Mouse (Mus musculus): ENCODE data around the gene Ulk1. TPM values are rescaled to one million over a fixed set of nuclear protein-coding genes. Genes with fewer than 3 reads are reported as not detected.
A peak's percentile ranks its signal among the peaks of the same experiment; 100 is the strongest.

Ulk1 gene
- polyA plus RNA-seq, 1 experiment, result 23.9 TPM

DNA sequence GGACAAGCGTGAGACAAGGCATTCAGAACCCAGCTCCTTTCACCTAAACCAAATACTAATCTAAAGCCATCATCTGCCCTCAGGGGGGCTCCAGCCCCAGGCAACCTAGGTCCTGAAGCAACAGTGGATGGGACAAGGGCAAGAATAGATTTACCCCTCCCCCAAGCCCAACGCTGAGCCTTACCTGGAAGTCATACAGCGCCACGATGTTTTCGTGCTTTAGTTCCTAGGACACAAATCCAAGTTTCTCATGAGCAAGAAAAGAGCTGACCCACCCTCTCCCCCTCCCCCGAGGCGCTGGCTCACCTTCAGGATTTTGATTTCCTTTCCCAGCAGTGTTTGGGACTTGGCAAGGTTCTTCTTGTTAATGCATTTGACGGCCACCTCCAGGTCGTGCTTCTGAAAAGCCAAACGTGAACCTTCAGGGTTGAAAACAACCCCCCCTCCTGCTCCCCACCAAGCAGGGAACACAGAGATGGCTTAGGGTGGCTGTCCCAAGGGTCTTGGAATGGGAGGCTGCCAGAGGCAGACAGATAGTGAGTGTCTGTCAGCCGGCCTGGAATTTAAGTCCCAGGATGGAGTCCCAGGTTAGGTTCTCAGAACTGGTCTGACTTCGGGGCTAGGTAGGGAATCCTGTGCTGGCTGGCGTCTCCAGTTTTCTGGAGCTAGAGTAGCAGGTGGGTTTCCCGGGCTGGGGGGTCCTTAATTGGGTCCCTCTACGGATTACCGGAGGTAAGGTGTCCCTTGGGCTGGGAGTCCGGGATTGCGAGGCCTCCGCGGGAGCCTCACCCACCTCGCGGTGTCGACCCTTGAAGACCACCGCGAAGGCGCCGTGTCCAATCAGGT lies 853 bp downstream of the Ulk1 start:
- no peaks in the 10 kb centered on the region for H3K36me3 ChIP-seq (ENCODE audit: control insufficient read depth, insufficient read depth)
- peak overlapping the region; percentile 100 for H3K4me2 ChIP-seq (ENCODE audit: low read depth)
- peaks cover 30% of the 10 kb centered on the region for H3K79me2 ChIP-seq (ENCODE audit: control insufficient read depth, insufficient read depth)
- peak overlapping the region; percentile 96 for H3ac ChIP-seq (ENCODE audit: control insufficient read depth, insufficient read length)
- peak overlapping the region; percentile 61 for H3K4me3 ChIP-seq
- TF ChIP-seq REST (IDR thresholded peaks at IDR 0.05; ENCODE audit: insufficient read depth, insufficient read length) (no peak), CEBPB (IDR thresholded peaks at IDR 0.05; ENCODE audit: insufficient read depth, poor library complexity, severe bottlenecking) (no peak), E2F4 (IDR thresholded peaks at IDR 0.05; ENCODE audit: insufficient read depth) (no peak), POLR2AphosphoS2 (IDR thresholded peaks at IDR 0.05; ENCODE audit: insufficient read length, low read depth) (no peak), TCF3 (IDR thresholded peaks at IDR 0.05; ENCODE audit: insufficient read length, low read depth) (no peak), USF1 (IDR thresholded peaks at IDR 0.05; ENCODE audit: low read depth) (no peak), MYOD1 (IDR thresholded peaks at IDR 0.05; ENCODE audit: control insufficient read depth in 1 of 3, insufficient read length in 2 of 3, low read depth in 2 of 3) (no peak), MYOG (IDR thresholded peaks at IDR 0.05; ENCODE audit: control insufficient read depth in 1 of 3, insufficient read depth in 1 of 3, insufficient read length in 2 of 3, low read depth in 2 of 3) (no peak), MAX (IDR thresholded peaks at IDR 0.05; ENCODE audit: low read depth) (no peak)
- H3K27me3 ChIP-seq (ENCODE audit: control insufficient read depth, insufficient read depth, insufficient read length), result no peaks in the 10 kb centered on the region

DNA sequence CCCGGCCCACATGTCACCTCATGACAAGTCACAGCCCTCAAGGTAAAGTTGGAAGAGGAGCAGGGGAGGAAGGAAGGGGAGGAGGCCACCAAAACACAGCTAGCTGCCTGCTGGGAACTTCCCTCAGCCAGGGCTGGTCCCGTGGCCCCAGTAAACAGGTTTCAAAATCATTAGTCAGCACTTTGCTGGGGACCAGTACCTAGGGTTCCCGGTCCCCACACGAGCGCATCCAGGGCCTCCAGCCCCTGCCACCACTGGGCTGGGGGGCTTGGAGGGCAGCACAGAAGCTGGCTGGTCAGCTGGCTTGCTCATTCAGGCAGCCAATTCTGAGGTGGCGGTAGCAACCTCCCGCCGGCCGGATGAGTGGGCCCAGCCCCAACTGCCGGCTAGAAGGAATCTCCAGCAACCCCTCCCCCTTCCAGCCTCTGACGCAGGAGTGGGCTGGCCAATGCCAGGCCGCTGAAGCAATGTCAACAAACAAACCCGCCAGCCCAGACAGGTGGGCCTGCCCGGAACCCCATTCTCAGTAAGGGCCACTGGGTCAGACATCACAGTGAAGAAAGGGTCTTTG lies 1.8 kb downstream of the Ulk1 start:
- Histone ChIP-seq H3ac (ENCODE audit: control insufficient read depth, insufficient read length) (no peak overlapping the region), H3K4me3 (peak overlapping the region; percentile 61), H3K79me2 (ENCODE audit: control insufficient read depth, insufficient read depth) (peaks cover 30% of the 10 kb centered on the region), H3K4me2 (ENCODE audit: low read depth) (peak overlapping the region; percentile 100), H3K36me3 (ENCODE audit: control insufficient read depth, insufficient read depth) (no peaks in the 10 kb centered on the region), H3K27me3 (ENCODE audit: control insufficient read depth, insufficient read depth, insufficient read length) (no peaks in the 10 kb centered on the region)
- peak in 1 of 3 experiments; percentile 50 for TF ChIP-seq MYOD1 (IDR thresholded peaks at IDR 0.05; ENCODE audit: control insufficient read depth in 1 of 3, insufficient read length in 2 of 3, low read depth in 2 of 3)
- no peak for TF ChIP-seq TCF12 (IDR thresholded peaks at IDR 0.05; ENCODE audit: insufficient read depth, poor library complexity, severe bottlenecking)
- no peak for TF ChIP-seq TCF3 (IDR thresholded peaks at IDR 0.05; ENCODE audit: insufficient read length, low read depth)
- TF ChIP-seq USF1 (IDR thresholded peaks at IDR 0.05; ENCODE audit: low read depth), result no peak
- peak; percentile 63 for TF ChIP-seq POLR2AphosphoS2 (IDR thresholded peaks at IDR 0.05; ENCODE audit: insufficient read length, low read depth)
- no peak for TF ChIP-seq REST (IDR thresholded peaks at IDR 0.05; ENCODE audit: insufficient read depth, insufficient read length)
- no peak for TF ChIP-seq SRF (IDR thresholded peaks at IDR 0.05; ENCODE audit: control insufficient read depth, insufficient read length, low read depth)
- TF ChIP-seq E2F4 (IDR thresholded peaks at IDR 0.05; ENCODE audit: insufficient read depth), result no peak
- peak; percentile 66 for TF ChIP-seq POLR2A (IDR thresholded peaks at IDR 0.05; ENCODE audit: insufficient read length, low read depth)
- no peak for TF ChIP-seq CEBPB (IDR thresholded peaks at IDR 0.05; ENCODE audit: insufficient read depth, poor library complexity, severe bottlenecking)
- peak in 1 of 3 experiments; percentile 45 for TF ChIP-seq MYOG (IDR thresholded peaks at IDR 0.05; ENCODE audit: control insufficient read depth in 1 of 3, insufficient read depth in 1 of 3, insufficient read length in 2 of 3, low read depth in 2 of 3)

DNA sequence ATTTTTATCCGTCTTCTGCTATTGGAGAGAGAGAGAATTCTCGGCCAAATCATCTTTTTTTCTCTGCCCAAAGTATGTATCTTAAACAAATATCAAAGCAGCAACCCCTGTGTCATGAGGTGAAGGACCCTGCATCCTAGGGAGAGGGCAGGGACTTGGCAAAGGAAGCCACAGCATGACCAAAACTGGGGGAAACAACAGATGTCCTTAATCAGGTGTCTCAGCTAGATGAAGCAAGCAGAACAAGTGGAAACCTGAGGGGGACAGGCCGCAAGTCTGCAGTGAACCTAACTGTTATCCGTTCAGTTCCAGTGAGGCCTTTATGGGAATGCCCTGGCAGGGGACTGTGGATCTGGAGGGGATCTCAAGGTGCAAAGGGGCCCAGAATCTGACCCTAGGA lies 2.4 kb downstream of the Ulk1 start:
- H3K4me3 ChIP-seq, result peak overlapping the region; percentile 61
- H3ac ChIP-seq (ENCODE audit: control insufficient read depth, insufficient read length), result no peak overlapping the region
- H3K79me2 ChIP-seq (ENCODE audit: control insufficient read depth, insufficient read depth), result peaks cover 30% of the 10 kb centered on the region
- peak overlapping the region; percentile 100 for H3K4me2 ChIP-seq (ENCODE audit: low read depth)
- no peaks in the 10 kb centered on the region for H3K36me3 ChIP-seq (ENCODE audit: control insufficient read depth, insufficient read depth)
- TF ChIP-seq SRF (IDR thresholded peaks at IDR 0.05; ENCODE audit: control insufficient read depth, insufficient read length, low read depth) (no peak), TCF3 (IDR thresholded peaks at IDR 0.05; ENCODE audit: insufficient read length, low read depth) (no peak), USF1 (IDR thresholded peaks at IDR 0.05; ENCODE audit: low read depth) (no peak), MYOD1 (IDR thresholded peaks at IDR 0.05; ENCODE audit: control insufficient read depth in 1 of 3, insufficient read length in 2 of 3, low read depth in 2 of 3) (no peak), POLR2A (IDR thresholded peaks at IDR 0.05; ENCODE audit: insufficient read length, low read depth) (no peak), REST (IDR thresholded peaks at IDR 0.05; ENCODE audit: insufficient read depth, insufficient read length) (no peak), TCF12 (IDR thresholded peaks at IDR 0.05; ENCODE audit: insufficient read depth, poor library complexity, severe bottlenecking) (no peak), MAX (IDR thresholded peaks at IDR 0.05; ENCODE audit: low read depth) (no peak)
- H3K27me3 ChIP-seq (ENCODE audit: control insufficient read depth, insufficient read depth, insufficient read length), result no peaks in the 10 kb centered on the region

DNA sequence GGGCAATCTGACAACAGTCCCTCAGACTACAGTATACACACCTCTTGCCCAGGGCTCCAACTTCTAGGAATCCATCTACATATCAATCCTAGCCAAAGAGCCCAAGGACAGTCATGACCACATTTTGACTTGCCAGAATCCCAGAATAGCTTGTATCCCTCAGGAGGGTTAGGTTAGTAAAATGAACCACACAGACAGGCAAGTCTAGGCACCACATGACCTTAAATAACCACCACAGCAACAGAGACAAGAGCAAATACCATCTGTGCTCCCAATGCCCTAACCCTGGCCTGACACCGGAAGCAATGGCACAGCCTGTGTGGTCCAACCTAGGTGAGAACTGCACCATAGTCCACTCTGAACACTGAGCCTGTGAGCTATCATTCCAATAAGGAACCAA lies 3.2 kb downstream of the Ulk1 start:
- H3K27me3 ChIP-seq (ENCODE audit: control insufficient read depth, insufficient read depth, insufficient read length), result no peaks in the 10 kb centered on the region
- H3ac ChIP-seq (ENCODE audit: control insufficient read depth, insufficient read length), result no peak overlapping the region
- H3K4me3 ChIP-seq, result no peak overlapping the region
- TF ChIP-seq USF1 (IDR thresholded peaks at IDR 0.05; ENCODE audit: low read depth), result peak; percentile 48
- peak; percentile 22 for TF ChIP-seq POLR2AphosphoS2 (IDR thresholded peaks at IDR 0.05; ENCODE audit: insufficient read length, low read depth)
- TF ChIP-seq MYOG (IDR thresholded peaks at IDR 0.05; ENCODE audit: control insufficient read depth in 1 of 3, insufficient read depth in 1 of 3, insufficient read length in 2 of 3, low read depth in 2 of 3), result no peak
- H3K79me2 ChIP-seq (ENCODE audit: control insufficient read depth, insufficient read depth), result peaks cover 30% of the 10 kb centered on the region
- no peaks in the 10 kb centered on the region for H3K36me3 ChIP-seq (ENCODE audit: control insufficient read depth, insufficient read depth)
- peak overlapping the region; percentile 100 for H3K4me2 ChIP-seq (ENCODE audit: low read depth)

DNA sequence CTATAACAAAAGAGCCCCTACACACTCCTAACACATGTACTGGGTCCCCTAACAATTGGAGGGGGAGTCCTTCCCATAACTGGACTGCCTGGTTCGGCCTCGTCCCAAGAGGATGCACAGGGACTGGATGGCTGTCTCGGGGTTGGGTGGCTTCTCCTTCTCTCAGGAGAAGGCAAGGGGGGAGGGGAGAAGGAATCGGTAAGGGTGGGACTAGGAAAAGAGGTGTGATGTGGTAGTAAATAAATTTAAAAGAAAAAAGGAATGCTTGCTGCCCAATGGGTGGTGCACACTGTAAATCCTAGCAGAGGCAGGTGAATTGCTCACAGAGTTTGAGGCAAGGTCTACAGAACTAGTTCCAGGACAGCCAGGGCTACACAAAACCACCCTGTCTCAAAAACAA lies 3.7 kb downstream of the Ulk1 start:
- Histone ChIP-seq H3K36me3 (ENCODE audit: control insufficient read depth, insufficient read depth) (no peaks in the 10 kb centered on the region), H3K4me3 (no peak overlapping the region), H3K79me2 (ENCODE audit: control insufficient read depth, insufficient read depth) (peaks cover 30% of the 10 kb centered on the region), H3K27me3 (ENCODE audit: control insufficient read depth, insufficient read depth, insufficient read length) (no peaks in the 10 kb centered on the region), H3ac (ENCODE audit: control insufficient read depth, insufficient read length) (no peak overlapping the region), H3K4me2 (ENCODE audit: low read depth) (peak overlapping the region; percentile 4)
- TF ChIP-seq SRF (IDR thresholded peaks at IDR 0.05; ENCODE audit: control insufficient read depth, insufficient read length, low read depth) (no peak), TCF12 (IDR thresholded peaks at IDR 0.05; ENCODE audit: insufficient read depth, poor library complexity, severe bottlenecking) (no peak), MYOG (IDR thresholded peaks at IDR 0.05; ENCODE audit: control insufficient read depth in 1 of 3, insufficient read depth in 1 of 3, insufficient read length in 2 of 3, low read depth in 2 of 3) (no peak), MYOD1 (IDR thresholded peaks at IDR 0.05; ENCODE audit: control insufficient read depth in 1 of 3, insufficient read length in 2 of 3, low read depth in 2 of 3) (no peak), E2F4 (IDR thresholded peaks at IDR 0.05; ENCODE audit: insufficient read depth) (no peak), REST (IDR thresholded peaks at IDR 0.05; ENCODE audit: insufficient read depth, insufficient read length) (no peak), USF1 (IDR thresholded peaks at IDR 0.05; ENCODE audit: low read depth) (no peak), POLR2A (IDR thresholded peaks at IDR 0.05; ENCODE audit: insufficient read length, low read depth) (no peak), POLR2AphosphoS2 (IDR thresholded peaks at IDR 0.05; ENCODE audit: insufficient read length, low read depth) (no peak)

Data from myocyte (in vitro differentiated cells).